Mouse (Mus musculus) embryonic fibroblast, embryonic 13.5 days (primary cell): ENCODE measurements around the gene Ccdc105.

Source experiments
- CTCF ChIP-seq: IDR thresholded peaks from 2 replicates; pipeline ENCODE4 v1.5.1; 2011; ENCODE audit warnings: mild to moderate bottlenecking, control low read depth, low read length, moderate library complexity, borderline replicate concordance; ENCODE audit not compliant: insufficient read depth
- POLR2A ChIP-seq: IDR thresholded peaks from 2 replicates; pipeline ENCODE4 v1.6.1; 2011; ENCODE audit warnings: low read depth, mild to moderate bottlenecking, control low read depth, low read length, moderate library complexity

DNA sequence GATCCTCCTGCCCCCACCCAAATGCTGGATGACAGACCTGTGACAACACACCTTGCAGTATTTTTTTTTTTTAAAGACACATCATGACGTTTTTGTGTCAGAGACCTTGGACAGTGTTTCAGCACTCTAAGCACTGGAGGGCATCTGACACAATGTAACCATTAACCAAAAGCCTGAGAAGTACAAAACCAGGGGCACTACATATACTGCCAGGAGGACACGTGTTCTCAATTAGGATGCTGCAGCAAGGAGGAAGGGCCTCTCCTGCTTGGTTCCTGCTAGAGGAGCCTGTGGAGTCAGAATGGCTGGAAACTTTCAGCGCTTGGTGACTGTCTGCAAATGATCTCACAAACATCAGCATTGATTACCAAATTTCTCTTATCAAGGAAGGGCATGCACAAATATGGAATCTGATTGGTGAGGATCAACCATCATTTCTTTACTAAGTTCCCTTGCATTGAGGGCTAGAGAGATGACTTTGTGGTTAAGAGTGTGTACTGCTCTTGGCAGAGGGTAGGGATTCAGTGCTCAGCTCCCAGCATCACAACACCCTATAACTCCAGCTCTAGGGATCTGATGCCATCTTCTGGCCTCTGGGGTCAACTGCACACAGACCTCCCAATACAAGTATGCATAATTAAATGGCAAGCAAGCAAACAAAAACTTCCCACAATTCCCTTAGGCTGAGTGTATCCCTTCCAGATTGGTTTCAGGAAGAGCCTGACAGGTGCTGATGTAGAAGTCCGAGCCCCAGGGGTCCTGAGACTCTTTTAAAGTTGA is 7.2 kb downstream of the Ccdc105 start:
- TF ChIP-seq POLR2A: no peak
- TF ChIP-seq CTCF: no peak
